Mouse (Mus musculus): ENCODE measurements around the gene Adra1b.

The Adra1b gene

GRCm38 (mm10) chr11:43817368-43817923 lies 83.6 kb downstream of the Adra1b start:
- no peak for DNase-seq

GRCm38 (mm10) chr11:43812535-43812934 lies 88.5 kb downstream of the Adra1b start:
- no peak for DNase-seq

GRCm38 (mm10) chr11:43807732-43808131 lies 93.3 kb downstream of the Adra1b start:
- no peak for DNase-seq

- DNase-seq: no peak
Observed at GRCm38 (mm10) chr11:43795992-43796391, 105.0 kb downstream of the Adra1b start.

- DNase-seq: no peak
Observed at GRCm38 (mm10) chr11:43790446-43790845, 110.6 kb downstream of the Adra1b start.

GRCm38 (mm10) chr11:43783772-43784171 lies 117.2 kb downstream of the Adra1b start:
- DNase-seq: peak; percentile 73 to 77

GRCm38 (mm10) chr11:43783106-43783505 lies 117.9 kb downstream of the Adra1b start:
- DNase-seq: no peak

- DNase-seq: no peak
Observed at GRCm38 (mm10) chr11:43779551-43779950, 121.5 kb downstream of the Adra1b start.

GRCm38 (mm10) chr11:43776324-43776694 lies 124.7 kb downstream of the Adra1b start:
- no peak for DNase-seq

GRCm38 (mm10) chr11:43775469-43776323 lies 125.3 kb downstream of the Adra1b start:
- peak; percentile 27 to 53 for DNase-seq

- peak; percentile 57 to 72 for DNase-seq
Observed at GRCm38 (mm10) chr11:43773725-43774124, 127.3 kb downstream of the Adra1b start.

GRCm38 (mm10) chr11:43770110-43770509 lies 130.9 kb downstream of the Adra1b start:
- DNase-seq: no peak

- DNase-seq: no peak
Observed at GRCm38 (mm10) chr11:43767749-43768148, 133.3 kb downstream of the Adra1b start.

- DNase-seq: peak; percentile 84 to 87
Observed at GRCm38 (mm10) chr11:43766922-43767648, 133.9 kb downstream of the Adra1b start.

- DNase-seq: no peak
Observed at GRCm38 (mm10) chr11:43758436-43758835, 142.6 kb downstream of the Adra1b start.

- DNase-seq: no peak
Observed at GRCm38 (mm10) chr11:43755411-43755810, 145.6 kb downstream of the Adra1b start.

- DNase-seq: no peak
Observed at GRCm38 (mm10) chr11:43754568-43754967, 146.4 kb downstream of the Adra1b start.

- DNase-seq: no peak
Observed at GRCm38 (mm10) chr11:43751542-43751941, 149.5 kb downstream of the Adra1b start.

GRCm38 (mm10) chr11:43747233-43748226 lies 153.5 kb downstream of the Adra1b start, which contains the start of gene Ttc1:
Gene Ttc1 (minus strand): TSS chr11:43748008.
- DNase-seq: peak; percentile 99

- no peak for DNase-seq
Observed at GRCm38 (mm10) chr11:43728737-43729301, 172.2 kb downstream of the Adra1b start.

- DNase-seq: no peak
Observed at GRCm38 (mm10) chr11:43727796-43728195, 173.2 kb downstream of the Adra1b start.

Data from kidney, postnatal 25 days (tissue).